Mouse (Mus musculus) heart, postnatal 0 days (tissue): ENCODE measurements at regions not wholly inside any gene's neighbourhood (a gene's known extent, or its start where the extent isn't known, plus 50 kb on each side); places are given as distances from the start of the nearest gene placed in this dataset.

ENCODE experiments used
- CTCF ChIP-seq: IDR thresholded peaks from 2 replicates; pipeline ENCODE4 v1.5.1; 2016; ENCODE audit warnings: antibody characterized with exemption, control low read depth, low read depth
- EP300 ChIP-seq: IDR thresholded peaks from 2 replicates; pipeline ENCODE4 v1.6.1; 2016; ENCODE audit warnings: antibody characterized with exemption, low read depth

GRCm38 (mm10) chr12:8869190-8869589 lies 52.3 kb upstream of the Laptm4a start:
- no peak for TF ChIP-seq CTCF
- no peak for TF ChIP-seq EP300
